Mouse (Mus musculus) bone marrow, adult 2 months (tissue): ENCODE measurements around the gene Kcnk4. TPM values are rescaled to one million over a fixed set of nuclear protein-coding genes. Genes with fewer than 3 reads are reported as not detected.

ENCODE experiments used
- H3K27ac ChIP-seq: fragments of 200-500 bp; 2 replicates; pipeline ENCODE4 v1.5.1; 2012; ENCODE audit warnings: low read depth, mild to moderate bottlenecking, control low read depth, inconsistent platforms, low read length; ENCODE audit not compliant: control insufficient read depth, poor library complexity, insufficient read depth
- H3K4me1 ChIP-seq: fragments of 200-500 bp; 2 replicates; pipeline ENCODE4 v1.6.1; 2011; ENCODE audit warnings: low read length; ENCODE audit not compliant: control insufficient read depth, insufficient read depth
- H3K4me3 ChIP-seq: fragments of 200-500 bp; replicated peaks from 2 replicates; pipeline ENCODE3; 2011; ENCODE audit warnings: mild to moderate bottlenecking, low read depth, low read length, control low read depth; ENCODE audit not compliant: control insufficient read depth
- CTCF ChIP-seq: fragments of 200-500 bp; IDR thresholded peaks from 2 replicates; pipeline ENCODE4 v1.5.1; 2011; ENCODE audit warnings: low read length, control low read depth; ENCODE audit not compliant: control insufficient read depth, insufficient read depth
- POLR2A ChIP-seq: fragments of 200-500 bp; IDR thresholded peaks from 2 replicates; pipeline ENCODE4 v1.6.1; 2011; ENCODE audit warnings: low read depth, mild to moderate bottlenecking, control low read depth, low read length, borderline replicate concordance; ENCODE audit not compliant: control insufficient read depth
- WGBS: fragments of 180-500 bp; shearing (Covaris S2); methylation state at CpG from one replicate; pipeline ENCODE4 v1.1.7; 2018; 5-methylcytosine and 5-hydroxymethylcytosine counted together
- polyA plus RNA-seq: library from polyadenylated mRNA; stranded (reverse); fragments of >200 nt; gene quantifications from 2 replicates; pipeline ENCODE4 v1.2.4, GENCODE M21; 2011; ENCODE audit warnings: low replicate concordance; ENCODE audit not compliant: missing spikeins, insufficient read depth, insufficient read length

Gene Kcnk4
- polyA plus RNA-seq, 1 experiment = not detected

DNA sequence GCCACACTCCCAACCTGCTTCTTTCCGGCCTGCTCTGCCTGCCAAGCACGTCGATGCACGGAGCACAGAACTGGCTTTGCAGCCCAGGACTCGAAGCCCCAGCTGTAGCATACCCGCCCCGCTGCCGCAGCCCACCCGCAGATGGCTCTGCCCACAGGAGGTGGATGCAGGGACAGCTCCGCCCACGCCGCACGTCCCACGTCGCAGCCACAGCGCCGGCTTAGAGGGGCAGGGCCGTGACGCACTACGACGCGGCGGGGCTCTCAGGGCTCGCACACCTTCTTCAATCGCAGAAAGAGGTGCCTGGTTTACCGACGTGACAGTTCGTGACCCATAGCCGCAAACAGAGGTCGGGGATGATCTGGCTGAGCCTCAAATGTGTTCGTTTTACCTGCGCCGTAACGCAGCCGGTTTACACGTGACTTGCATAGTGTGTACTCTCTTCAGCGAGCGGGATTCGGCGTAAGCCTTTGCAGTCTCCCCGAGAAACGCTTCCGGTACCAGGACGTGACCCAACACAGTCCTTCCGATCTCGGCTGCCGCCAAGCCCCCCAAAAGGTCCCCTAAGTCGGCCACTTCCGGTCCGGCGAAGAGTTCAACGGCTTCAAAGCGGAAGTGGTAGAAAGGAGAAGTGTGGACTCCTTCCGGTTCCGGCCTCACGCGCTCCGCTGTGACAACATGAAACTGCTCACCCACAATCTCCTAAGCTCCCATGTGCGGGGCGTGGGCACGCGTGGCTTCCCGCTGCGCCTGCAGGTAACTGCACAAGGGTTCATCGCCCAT is 24.6 kb downstream of the Kcnk4 start, which contains the start of the genes Trmt112 and Prdx5:
Trmt112 (plus strand) TSS at position 192 of the 783 bp plus-strand sequence.
Prdx5 (minus strand) TSS at position 600 of the 783 bp plus-strand sequence.
- peak within 1 kb of the TSS; percentile 86 for H3K4me3 ChIP-seq
- under 1% methylated on average over 65 of the region's 65 CpGs for WGBS
- H3K27ac ChIP-seq = peak within 1 kb of the TSS; percentile 97
- no peak for TF ChIP-seq CTCF
- TF ChIP-seq POLR2A = peak; percentile 93; the same call in 1 of the 2 replicates
- no peaks in the 10 kb centered on the region; the same call in 1 of the 2 replicates for H3K4me1 ChIP-seq

DNA sequence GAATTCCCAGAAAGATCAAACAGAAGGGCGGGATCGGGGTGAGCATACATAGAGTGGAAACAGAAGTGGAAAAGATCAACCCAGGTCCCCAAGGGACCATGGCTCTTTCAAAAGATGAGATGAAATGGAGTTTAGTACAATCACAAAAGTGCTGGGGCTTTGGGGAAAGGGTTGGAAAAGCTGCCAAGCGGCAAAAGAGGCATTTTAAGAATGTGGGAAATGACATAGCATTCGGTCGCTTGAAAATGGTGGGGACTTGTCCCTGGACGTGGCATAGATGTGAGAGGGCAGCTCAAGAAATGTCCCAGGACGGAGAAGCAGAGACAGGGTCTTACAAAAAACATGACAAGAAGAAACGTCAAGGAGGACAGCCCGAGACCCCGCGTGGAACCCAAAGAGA is 25.3 kb downstream of the Kcnk4 start:
- Histone ChIP-seq H3K27ac (peak overlapping the region; percentile 97), H3K4me3 (peak overlapping the region; percentile 86), H3K4me1 (no peaks in the 10 kb centered on the region; the same call in 1 of the 2 replicates)
- TF ChIP-seq CTCF = no peak
- TF ChIP-seq POLR2A = no peak
- WGBS = 2% methylated on average over 11 of the region's 11 CpGs

DNA sequence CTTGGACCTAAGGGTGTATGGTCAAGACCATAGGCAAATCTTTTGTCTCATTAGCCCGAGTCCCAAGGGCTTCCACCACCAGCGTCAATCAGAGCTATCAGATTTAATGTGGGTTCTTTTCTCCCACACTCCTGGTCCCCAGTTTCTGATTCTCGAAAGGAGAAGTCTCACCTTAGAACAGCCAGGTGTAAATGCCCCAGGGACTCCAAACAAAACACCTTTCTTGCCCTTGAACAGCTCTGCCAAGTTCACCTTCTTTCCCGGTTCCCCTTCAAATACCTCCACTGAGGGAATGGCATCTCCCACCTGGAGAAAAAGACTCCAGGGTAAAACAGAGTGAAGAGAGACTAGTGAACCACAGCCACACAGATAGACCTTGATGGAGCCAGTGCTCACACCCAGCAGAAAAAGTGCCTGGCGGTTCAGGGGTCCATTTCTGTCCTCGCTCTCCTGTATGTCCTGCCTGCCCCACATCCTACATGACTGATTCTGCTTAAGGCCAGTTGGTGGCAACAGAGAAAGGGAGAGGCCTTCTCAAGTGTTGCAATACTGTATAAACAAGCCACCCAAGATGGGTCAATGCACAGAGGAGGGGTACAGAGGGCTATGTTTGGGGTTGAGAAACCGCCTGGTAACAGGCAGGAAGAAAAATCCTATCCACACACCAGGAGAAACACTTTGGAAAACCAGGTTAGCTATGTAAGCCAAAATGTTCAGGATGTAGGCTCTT is 26.3 kb downstream of the Kcnk4 start:
- Histone ChIP-seq H3K4me3 (peak overlapping the region; percentile 72), H3K4me1 (no peaks in the 10 kb centered on the region; the same call in 1 of the 2 replicates), H3K27ac (peak overlapping the region; percentile 78)
- TF ChIP-seq CTCF (no peak), POLR2A (no peak)
- 45% methylated on average over 7 of the region's 7 CpGs for WGBS

DNA sequence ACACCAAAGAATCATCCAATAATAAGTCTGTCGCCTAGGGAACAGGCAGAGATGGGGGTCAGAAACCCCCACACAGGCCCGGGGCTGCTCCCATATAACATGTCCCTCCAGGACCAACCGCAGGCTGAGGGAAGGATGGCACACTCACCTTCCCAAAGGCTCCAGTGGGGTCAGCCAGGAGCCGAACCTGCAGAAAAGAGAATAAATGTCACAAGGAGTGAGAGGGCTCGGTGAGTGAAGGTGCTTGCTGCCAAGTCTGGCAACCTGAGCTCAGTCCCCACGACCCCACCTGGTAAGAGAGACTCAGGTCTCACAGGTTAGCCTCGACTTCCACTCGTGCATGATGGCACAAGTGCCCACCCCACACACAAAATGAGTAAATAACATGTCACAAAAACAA is 27.2 kb downstream of the Kcnk4 start:
- 73% methylated on average over 8 of the region's 8 CpGs for WGBS
- peak overlapping the region; percentile 58 for H3K27ac ChIP-seq
- no peaks in the 10 kb centered on the region; the same call in 1 of the 2 replicates for H3K4me1 ChIP-seq
- H3K4me3 ChIP-seq = peak overlapping the region; percentile 72
- no peak for TF ChIP-seq POLR2A
- no peak for TF ChIP-seq CTCF

DNA sequence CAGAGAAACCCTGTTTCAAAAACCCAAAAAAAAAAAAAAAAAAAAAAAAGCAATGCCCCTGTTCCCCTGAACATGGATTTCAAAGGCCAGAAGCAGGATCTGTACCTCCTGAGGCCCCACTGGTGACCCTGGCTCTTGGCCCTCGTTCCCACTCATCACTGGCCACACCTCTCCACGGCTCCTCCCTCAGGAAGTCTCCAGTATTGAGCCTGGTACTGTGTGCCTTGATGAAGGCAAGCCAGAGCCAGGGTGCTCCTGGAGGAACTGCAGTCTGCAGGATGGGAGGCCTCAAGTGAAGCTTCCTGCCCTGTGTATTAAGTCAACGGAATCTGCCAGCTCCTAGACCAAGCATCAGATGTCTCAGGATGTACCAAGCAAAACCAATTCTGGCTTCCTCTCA is 28.1 kb downstream of the Kcnk4 start:
- Histone ChIP-seq H3K4me1 (no peaks in the 10 kb centered on the region; the same call in 1 of the 2 replicates), H3K4me3 (no peak overlapping the region), H3K27ac (no peak overlapping the region)
- TF ChIP-seq POLR2A (no peak), CTCF (no peak)
- 61% methylated on average over 3 of the region's 3 CpGs for WGBS

DNA sequence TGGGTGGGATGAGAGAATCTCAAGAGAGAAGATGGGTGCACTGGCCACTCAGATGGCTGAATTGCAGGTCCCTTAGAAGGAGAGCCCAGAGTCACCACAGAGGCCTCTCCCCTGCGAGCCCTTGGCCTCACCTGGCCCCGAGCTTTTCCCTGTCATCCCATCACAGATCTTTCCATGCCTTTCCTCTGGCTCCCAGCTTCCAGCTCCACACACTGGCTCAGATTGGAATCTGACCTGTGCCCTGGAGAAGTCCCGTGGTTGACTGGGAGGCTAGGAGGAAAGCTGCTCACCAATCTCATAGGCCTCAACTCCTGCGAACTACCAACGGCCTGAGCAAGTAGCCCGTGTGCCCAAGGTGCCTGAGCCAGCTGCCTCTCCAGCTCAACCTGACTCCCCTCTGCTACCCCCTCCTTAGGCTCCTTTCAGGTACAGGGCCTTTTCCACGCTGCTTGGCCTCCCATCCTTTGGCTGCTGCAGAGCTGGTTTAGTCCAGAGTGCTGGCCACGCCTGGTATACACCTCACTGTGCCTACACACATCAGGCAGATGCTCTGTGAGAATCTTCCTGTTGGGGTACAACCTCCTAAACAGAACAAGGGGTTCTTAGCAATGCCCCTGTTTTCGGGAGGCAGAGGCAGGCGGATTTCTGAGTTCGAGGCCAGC is 28.7 kb downstream of the Kcnk4 start:
- no peak overlapping the region for H3K27ac ChIP-seq
- no peak for TF ChIP-seq POLR2A
- no peak for TF ChIP-seq CTCF
- no peak overlapping the region for H3K4me3 ChIP-seq
- H3K4me1 ChIP-seq = no peaks in the 10 kb centered on the region; the same call in 1 of the 2 replicates
- 84% methylated on average over 11 of the region's 11 CpGs for WGBS

DNA sequence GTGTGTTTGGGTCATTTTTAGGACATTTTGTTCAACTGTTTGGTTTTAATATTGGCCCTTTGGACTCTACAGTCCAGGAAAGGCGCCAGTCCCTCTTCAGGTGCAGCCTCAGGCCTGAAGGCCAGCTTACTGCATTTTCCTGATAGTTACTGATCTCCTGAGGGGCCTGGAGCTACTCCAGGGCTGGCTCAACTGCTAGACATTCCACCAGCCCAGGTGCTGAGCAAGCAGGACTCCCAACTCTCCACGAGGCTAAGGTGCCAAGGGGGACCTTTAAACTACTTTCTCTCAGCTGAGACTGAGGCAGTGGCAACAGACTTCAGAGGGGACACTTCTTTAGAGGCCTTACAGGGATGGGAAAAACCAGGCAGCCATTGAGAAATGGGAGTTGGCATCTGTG is 29.5 kb downstream of the Kcnk4 start:
- TF ChIP-seq CTCF (no peak), POLR2A (no peak)
- Histone ChIP-seq H3K4me1 (no peaks in the 10 kb centered on the region; the same call in 1 of the 2 replicates), H3K27ac (no peak overlapping the region), H3K4me3 (no peak overlapping the region)
- WGBS = 80% methylated on average over 2 of the region's 2 CpGs
